Mouse (Mus musculus) liver, adult (tissue): ENCODE data around the gene Olfr70.

Experiments used
- GATA4 ChIP-seq: IDR thresholded peaks from 2 replicates; pipeline ENCODE4 v1.6.1; 2014; ENCODE audit warnings: mild to moderate bottlenecking, low read length; ENCODE audit not compliant: insufficient replicate concordance

Gene Olfr70

GRCm38 (mm10) chr4:43690021-43690420, 10.6 kb downstream of the Olfr70 start:
- no peak for TF ChIP-seq GATA4

GRCm38 (mm10) chr4:43679416-43680043, 21.1 kb downstream of the Olfr70 start:
- TF ChIP-seq GATA4, result no peak

- TF ChIP-seq GATA4, result no peak
Measured at GRCm38 (mm10) chr4:43678541-43678940, 22.1 kb downstream of the Olfr70 start.

- TF ChIP-seq GATA4, result no peak
Measured at GRCm38 (mm10) chr4:43675608-43676007, 25.0 kb downstream of the Olfr70 start.

GRCm38 (mm10) chr4:43674974-43675373, 25.6 kb downstream of the Olfr70 start:
- TF ChIP-seq GATA4, result no peak

- TF ChIP-seq GATA4, result no peak
Measured at GRCm38 (mm10) chr4:43673703-43674102, 26.9 kb downstream of the Olfr70 start.

GRCm38 (mm10) chr4:43672070-43672469, 28.5 kb downstream of the Olfr70 start:
- no peak for TF ChIP-seq GATA4

GRCm38 (mm10) chr4:43669428-43669794, 31.2 kb downstream of the Olfr70 start:
- TF ChIP-seq GATA4, result no peak

- TF ChIP-seq GATA4, result no peak
Measured at GRCm38 (mm10) chr4:43668782-43669427, 31.7 kb downstream of the Olfr70 start, which contains the start of the genes Tmem8b and Fam221b. TSS of gene Tmem8b (plus strand) at chr4:43668971. TSS of gene Fam221b (minus strand) at chr4:43669145.

- no peak for TF ChIP-seq GATA4
Measured at GRCm38 (mm10) chr4:43666412-43666811, 34.2 kb downstream of the Olfr70 start.

GRCm38 (mm10) chr4:43657146-43657545, 43.5 kb downstream of the Olfr70 start:
- no peak for TF ChIP-seq GATA4

GRCm38 (mm10) chr4:43656339-43657109, 44.1 kb downstream of the Olfr70 start, which contains the start of gene Hint2:
TSS of gene Hint2 (minus strand) at chr4:43656466.
- TF ChIP-seq GATA4, result no peak

- TF ChIP-seq GATA4, result no peak
Measured at GRCm38 (mm10) chr4:43655656-43656338, 44.8 kb downstream of the Olfr70 start.

- TF ChIP-seq GATA4, result no peak; the same call in 1 of the 2 replicates
Measured at GRCm38 (mm10) chr4:43653161-43654015, 47.2 kb downstream of the Olfr70 start, which contains the start of gene Spag8. TSS of gene Spag8 (minus strand) at chr4:43653594.
